Mouse (Mus musculus): ENCODE measurements around the gene Gm12117. TPM values are rescaled to one million over a fixed set of nuclear protein-coding genes. Genes with fewer than 3 reads are reported as not detected.

Gene Gm12117
- not detected in 2 replicates for polyA plus RNA-seq (2014; fragmentation: Nextera tagmentation; extraction: Ambion mirVana)

- Histone ChIP-seq H3K4me1 (ENCODE audit: control insufficient read depth, insufficient read depth, low read length) (no peaks in the 10 kb centered on the region), H3K4me2 (ENCODE audit: low read depth, low read length) (no peak within 1 kb of the TSS), H3K36me3 (ENCODE audit: control insufficient read depth, insufficient read depth, low read length) (no peaks in the 10 kb centered on the region), H3K27ac (replicated peaks; ENCODE audit: low read depth, low read length) (no peak within 1 kb of the TSS), H3K27me3 (replicated peaks; ENCODE audit: control insufficient read depth, insufficient read depth, low read length) (no peaks in the 10 kb centered on the region), H3K9me3 (ENCODE audit: control insufficient read depth, low read length) (no peaks in the 10 kb centered on the region), H3K4me3 (ENCODE audit: low read depth, low read length) (no peak within 1 kb of the TSS), H3K9ac (ENCODE audit: low read depth, low read length) (no peak within 1 kb of the TSS)
- WGBS: 95% methylated on average over 3 of the region's 3 CpGs
- ATAC-seq (ENCODE audit: low read depth) (no peak), DNase-seq (ENCODE audit: low spot score) (no peak)
Observed at GRCm38 (mm10) chr11:33276637-33277036, at the start of gene Gm12117. Gm12117 (minus strand) TSS chr11:33276737.

GRCm38 (mm10) chr11:33319006-33319611 lies 42.6 kb upstream of the Gm12117 start:
- DNase-seq (ENCODE audit: low spot score): no peak
- no peak for ATAC-seq (ENCODE audit: low read depth)
- H3K4me2 ChIP-seq (ENCODE audit: low read depth, low read length): no peak overlapping the region
- H3K4me3 ChIP-seq (ENCODE audit: low read depth, low read length): no peak overlapping the region
- no peak overlapping the region for H3K9ac ChIP-seq (ENCODE audit: low read depth, low read length)
- H3K27ac ChIP-seq (replicated peaks; ENCODE audit: low read depth, low read length): no peak overlapping the region
- H3K4me1 ChIP-seq (ENCODE audit: control insufficient read depth, insufficient read depth, low read length): no peaks in the 10 kb centered on the region
- no peaks in the 10 kb centered on the region for H3K9me3 ChIP-seq (ENCODE audit: control insufficient read depth, low read length)
- no peaks in the 10 kb centered on the region for H3K27me3 ChIP-seq (replicated peaks; ENCODE audit: control insufficient read depth, insufficient read depth, low read length)
- 79% methylated on average over 7 of the region's 7 CpGs for WGBS
- H3K36me3 ChIP-seq (ENCODE audit: control insufficient read depth, insufficient read depth, low read length): no peaks in the 10 kb centered on the region

GRCm38 (mm10) chr11:33309566-33309965 lies 33.0 kb upstream of the Gm12117 start:
- peak; percentile 81; the same call in 1 of the 2 replicates for ATAC-seq (ENCODE audit: low read depth)
- no peak overlapping the region for H3K27ac ChIP-seq (replicated peaks; ENCODE audit: low read depth, low read length)
- H3K9ac ChIP-seq (ENCODE audit: low read depth, low read length): no peak overlapping the region
- peak; percentile 70 for DNase-seq (ENCODE audit: low spot score)
- WGBS: 31% methylated on average over 4 of the region's 4 CpGs
- no peaks in the 10 kb centered on the region; the same call in 1 of the 2 replicates for H3K4me1 ChIP-seq (ENCODE audit: control insufficient read depth, insufficient read depth, low read length)
- H3K9me3 ChIP-seq (ENCODE audit: control insufficient read depth, low read length): no peaks in the 10 kb centered on the region
- H3K36me3 ChIP-seq (ENCODE audit: control insufficient read depth, insufficient read depth, low read length): no peaks in the 10 kb centered on the region
- no peak overlapping the region for H3K4me2 ChIP-seq (ENCODE audit: low read depth, low read length)
- no peak overlapping the region for H3K4me3 ChIP-seq (ENCODE audit: low read depth, low read length)
- H3K27me3 ChIP-seq (replicated peaks; ENCODE audit: control insufficient read depth, insufficient read depth, low read length): no peaks in the 10 kb centered on the region

DNA sequence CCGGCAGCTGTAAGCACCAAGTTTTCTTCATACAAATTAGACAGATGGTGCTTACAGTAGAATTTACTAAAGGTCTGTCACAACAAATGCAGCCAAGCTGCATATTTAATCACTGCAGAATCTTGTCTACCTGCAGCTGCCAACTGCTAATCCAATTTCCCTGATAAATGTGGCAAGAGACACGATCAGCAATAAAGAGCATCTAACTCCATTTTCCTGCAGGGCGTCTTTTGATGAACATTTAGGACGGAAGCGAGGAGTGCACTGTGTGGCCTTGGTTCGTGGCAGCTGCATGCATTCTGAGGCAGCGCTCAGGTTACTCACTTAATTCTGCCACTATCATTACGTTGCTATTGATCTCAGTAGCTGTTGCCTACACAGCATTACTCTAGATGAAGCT lies 24.3 kb upstream of the Gm12117 start:
- H3K4me2 ChIP-seq (ENCODE audit: low read depth, low read length): no peak overlapping the region
- no peak overlapping the region for H3K4me3 ChIP-seq (ENCODE audit: low read depth, low read length)
- H3K27me3 ChIP-seq (replicated peaks; ENCODE audit: control insufficient read depth, insufficient read depth, low read length): no peaks in the 10 kb centered on the region
- no peak for ATAC-seq (ENCODE audit: low read depth)
- no peak overlapping the region for H3K9ac ChIP-seq (ENCODE audit: low read depth, low read length)
- no peaks in the 10 kb centered on the region for H3K4me1 ChIP-seq (ENCODE audit: control insufficient read depth, insufficient read depth, low read length)
- WGBS: 48% methylated on average over 8 of the region's 8 CpGs
- H3K9me3 ChIP-seq (ENCODE audit: control insufficient read depth, low read length): no peaks in the 10 kb centered on the region
- no peaks in the 10 kb centered on the region for H3K36me3 ChIP-seq (ENCODE audit: control insufficient read depth, insufficient read depth, low read length)
- no peak overlapping the region for H3K27ac ChIP-seq (replicated peaks; ENCODE audit: low read depth, low read length)
- peak; percentile 13 for DNase-seq (ENCODE audit: low spot score)

- ATAC-seq (ENCODE audit: low read depth): no peak
- H3K4me2 ChIP-seq (ENCODE audit: low read depth, low read length): no peak overlapping the region
- H3K4me1 ChIP-seq (ENCODE audit: control insufficient read depth, insufficient read depth, low read length): no peaks in the 10 kb centered on the region
- no peak overlapping the region for H3K4me3 ChIP-seq (ENCODE audit: low read depth, low read length)
- no peak for DNase-seq (ENCODE audit: low spot score)
- 78% methylated on average over 11 of the region's 11 CpGs for WGBS
- H3K27me3 ChIP-seq (replicated peaks; ENCODE audit: control insufficient read depth, insufficient read depth, low read length): no peaks in the 10 kb centered on the region
- H3K9me3 ChIP-seq (ENCODE audit: control insufficient read depth, low read length): no peaks in the 10 kb centered on the region
- no peak overlapping the region for H3K27ac ChIP-seq (replicated peaks; ENCODE audit: low read depth, low read length)
- no peaks in the 10 kb centered on the region for H3K36me3 ChIP-seq (ENCODE audit: control insufficient read depth, insufficient read depth, low read length)
- H3K9ac ChIP-seq (ENCODE audit: low read depth, low read length): no peak overlapping the region
Observed at GRCm38 (mm10) chr11:33299371-33299770, 22.8 kb upstream of the Gm12117 start.

GRCm38 (mm10) chr11:33297121-33297520 lies 20.6 kb upstream of the Gm12117 start:
- Histone ChIP-seq H3K4me3 (ENCODE audit: low read depth, low read length) (no peak overlapping the region), H3K9me3 (ENCODE audit: control insufficient read depth, low read length) (no peaks in the 10 kb centered on the region), H3K4me2 (ENCODE audit: low read depth, low read length) (no peak overlapping the region), H3K4me1 (ENCODE audit: control insufficient read depth, insufficient read depth, low read length) (no peaks in the 10 kb centered on the region), H3K36me3 (ENCODE audit: control insufficient read depth, insufficient read depth, low read length) (no peaks in the 10 kb centered on the region), H3K9ac (ENCODE audit: low read depth, low read length) (no peak overlapping the region), H3K27ac (replicated peaks; ENCODE audit: low read depth, low read length) (no peak overlapping the region), H3K27me3 (replicated peaks; ENCODE audit: control insufficient read depth, insufficient read depth, low read length) (no peaks in the 10 kb centered on the region)
- DNase-seq (ENCODE audit: low spot score) (no peak), ATAC-seq (ENCODE audit: low read depth) (no peak)
- 64% methylated on average over 8 of the region's 8 CpGs for WGBS

GRCm38 (mm10) chr11:33295422-33295821 lies 18.9 kb upstream of the Gm12117 start:
- Histone ChIP-seq H3K4me2 (ENCODE audit: low read depth, low read length) (no peak overlapping the region), H3K9me3 (ENCODE audit: control insufficient read depth, low read length) (no peaks in the 10 kb centered on the region), H3K9ac (ENCODE audit: low read depth, low read length) (no peak overlapping the region), H3K27ac (replicated peaks; ENCODE audit: low read depth, low read length) (no peak overlapping the region), H3K36me3 (ENCODE audit: control insufficient read depth, insufficient read depth, low read length) (no peaks in the 10 kb centered on the region), H3K4me1 (ENCODE audit: control insufficient read depth, insufficient read depth, low read length) (no peaks in the 10 kb centered on the region), H3K4me3 (ENCODE audit: low read depth, low read length) (no peak overlapping the region), H3K27me3 (replicated peaks; ENCODE audit: control insufficient read depth, insufficient read depth, low read length) (no peaks in the 10 kb centered on the region)
- WGBS: 37% methylated on average over 3 of the region's 3 CpGs
- ATAC-seq (ENCODE audit: low read depth): no peak
- peak; percentile 16 for DNase-seq (ENCODE audit: low spot score)

GRCm38 (mm10) chr11:33294063-33294462 lies 17.5 kb upstream of the Gm12117 start:
- Histone ChIP-seq H3K9ac (ENCODE audit: low read depth, low read length) (no peak overlapping the region), H3K4me1 (ENCODE audit: control insufficient read depth, insufficient read depth, low read length) (no peaks in the 10 kb centered on the region), H3K9me3 (ENCODE audit: control insufficient read depth, low read length) (no peaks in the 10 kb centered on the region), H3K27ac (replicated peaks; ENCODE audit: low read depth, low read length) (no peak overlapping the region), H3K4me2 (ENCODE audit: low read depth, low read length) (no peak overlapping the region), H3K4me3 (ENCODE audit: low read depth, low read length) (no peak overlapping the region), H3K36me3 (ENCODE audit: control insufficient read depth, insufficient read depth, low read length) (no peaks in the 10 kb centered on the region), H3K27me3 (replicated peaks; ENCODE audit: control insufficient read depth, insufficient read depth, low read length) (no peaks in the 10 kb centered on the region)
- ATAC-seq (ENCODE audit: low read depth) (no peak), DNase-seq (ENCODE audit: low spot score) (no peak)
- WGBS: 73% methylated on average over 6 of the region's 6 CpGs

- H3K27me3 ChIP-seq (replicated peaks; ENCODE audit: control insufficient read depth, insufficient read depth, low read length): no peaks in the 10 kb centered on the region
- no peaks in the 10 kb centered on the region for H3K4me1 ChIP-seq (ENCODE audit: control insufficient read depth, insufficient read depth, low read length)
- no peak for DNase-seq (ENCODE audit: low spot score)
- no peak overlapping the region for H3K4me2 ChIP-seq (ENCODE audit: low read depth, low read length)
- ATAC-seq (ENCODE audit: low read depth): no peak
- 89% methylated on average over 2 of the region's 2 CpGs for whole genome bisulfite sequencing
- H3K9me3 ChIP-seq (ENCODE audit: control insufficient read depth, low read length): no peaks in the 10 kb centered on the region
- H3K4me3 ChIP-seq (ENCODE audit: low read depth, low read length): no peak overlapping the region
- H3K27ac ChIP-seq (replicated peaks; ENCODE audit: low read depth, low read length): no peak overlapping the region
- no peak overlapping the region for H3K9ac ChIP-seq (ENCODE audit: low read depth, low read length)
- H3K36me3 ChIP-seq (ENCODE audit: control insufficient read depth, insufficient read depth, low read length): no peaks in the 10 kb centered on the region
Observed at GRCm38 (mm10) chr11:33278571-33278970, 2.0 kb upstream of the Gm12117 start.
